Mouse (Mus musculus) mouse trophoblast stem cell (cell line): ENCODE measurements around the gene Cela2a.

ENCODE experiments used
- in situ Hi-C, 2 experiments: fragments of 300-500 bp; cut with MseI, MboI; formaldehyde crosslinking; loops; 2 replicates in 1 of 2; 3 replicates in 1 of 2; pipeline ENCODE4 v1.15.1; 2025

The Cela2a gene

DNA sequence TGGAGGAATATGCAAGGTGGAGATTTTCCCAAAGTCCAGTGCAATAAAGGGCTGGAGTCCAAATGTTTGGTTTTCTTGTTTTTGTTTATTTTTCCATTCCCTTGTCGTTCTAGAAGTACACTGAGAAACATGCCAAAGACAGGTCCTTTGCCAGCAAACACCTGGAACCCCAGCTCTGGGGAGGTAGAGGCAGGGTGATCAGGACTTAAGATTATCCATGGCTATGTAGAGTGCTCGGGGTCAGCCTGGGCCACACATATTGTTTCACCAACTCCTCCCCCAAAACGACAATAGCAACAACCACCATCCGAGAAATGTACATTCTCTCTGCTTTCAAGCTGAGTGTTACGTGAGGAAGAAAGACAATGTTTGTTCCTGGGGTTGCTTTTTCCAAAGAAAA lies at the start of gene Cela2a:
Gene Cela2a, minus strand, starts transcription at position 101 of the 400 bp plus-strand sequence.
- in situ Hi-C loops: no loop called here

DNA sequence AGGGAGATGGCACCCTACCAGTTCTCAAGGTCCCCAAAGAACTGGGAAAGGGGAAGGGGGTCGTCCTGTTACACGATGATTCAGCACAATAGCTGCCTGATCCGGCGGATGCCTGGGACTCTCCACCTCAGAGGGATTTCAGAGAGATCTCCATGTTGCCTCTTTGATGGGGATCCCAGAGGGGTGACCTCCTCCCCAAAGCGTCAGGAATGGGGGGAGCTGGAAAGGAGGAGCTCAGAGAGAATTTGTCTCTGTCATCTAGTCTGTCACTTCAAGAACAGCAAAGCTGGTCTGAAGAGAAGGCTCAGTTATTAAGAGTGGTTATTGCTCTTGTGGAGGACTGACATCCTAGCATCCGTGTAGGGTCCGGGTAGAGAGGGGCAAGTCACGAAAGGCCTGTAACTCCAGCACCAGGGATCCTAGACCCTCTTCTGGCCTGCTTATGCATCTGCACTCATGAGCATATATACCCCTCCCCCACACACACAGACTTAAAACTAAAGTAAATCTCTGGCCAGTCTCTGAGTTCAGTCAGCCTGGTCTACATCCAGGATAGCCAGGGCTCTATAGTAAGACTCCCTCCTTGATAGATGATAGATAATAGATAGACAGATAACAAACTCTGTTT lies 49.6 kb upstream of the Cela2a start:
- in situ Hi-C loops: loop anchor here in 1 of 2 experiments (5.0 kb wide), 1 partner anchor 77 kb away; no protein-coding TSS in a partner anchor

DNA sequence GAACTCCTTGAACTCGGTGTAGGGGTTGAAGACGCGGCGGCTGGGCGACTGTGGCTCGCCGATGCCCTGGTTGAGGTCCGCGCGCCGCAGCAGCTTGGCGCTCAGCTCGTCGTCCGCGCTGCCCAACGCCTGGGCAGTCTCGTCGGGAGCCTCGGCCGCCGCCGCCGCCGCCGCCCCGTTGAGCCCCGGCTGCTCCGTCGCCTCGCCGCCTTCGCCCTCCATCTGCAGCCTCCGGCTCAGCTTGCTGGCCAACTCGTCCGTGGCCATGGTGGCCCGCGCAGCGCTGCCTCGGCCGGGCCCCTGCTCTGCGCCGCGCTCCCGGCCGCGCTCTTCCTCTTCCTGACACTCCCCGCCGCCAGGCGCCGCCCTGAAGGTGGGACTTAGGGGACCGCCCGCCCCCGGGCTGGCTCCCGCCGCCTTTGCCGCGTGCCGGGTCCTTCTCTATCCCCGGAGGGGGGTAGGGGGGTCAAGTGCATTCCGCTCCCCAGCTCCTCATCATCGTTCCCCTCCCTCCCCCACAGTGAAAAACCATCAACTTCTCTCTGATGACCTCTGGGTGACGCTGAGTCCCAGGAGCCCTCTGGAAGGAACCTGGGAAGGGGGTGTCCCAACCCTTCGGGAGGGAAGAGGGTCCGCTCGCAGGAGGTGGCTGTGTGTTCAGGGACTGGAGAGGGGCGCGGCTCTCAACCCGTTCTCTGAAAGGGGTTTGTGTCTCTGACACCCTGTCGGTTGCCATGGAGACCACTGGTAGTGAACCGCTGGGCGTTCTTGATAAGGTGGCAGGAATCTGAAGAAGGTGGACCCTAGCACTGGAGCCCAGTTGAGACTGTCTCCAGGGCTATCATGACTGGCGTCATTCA lies 48.9 kb upstream of the Cela2a start, which contains the start of gene Efhd2:
Gene Efhd2, minus strand, starts transcription at position 320 of the 860 bp plus-strand sequence.
- in situ Hi-C loops: loop anchor here in 1 of 2 experiments (5.0 kb wide), 1 partner anchor 77 kb away; no protein-coding TSS in a partner anchor

DNA sequence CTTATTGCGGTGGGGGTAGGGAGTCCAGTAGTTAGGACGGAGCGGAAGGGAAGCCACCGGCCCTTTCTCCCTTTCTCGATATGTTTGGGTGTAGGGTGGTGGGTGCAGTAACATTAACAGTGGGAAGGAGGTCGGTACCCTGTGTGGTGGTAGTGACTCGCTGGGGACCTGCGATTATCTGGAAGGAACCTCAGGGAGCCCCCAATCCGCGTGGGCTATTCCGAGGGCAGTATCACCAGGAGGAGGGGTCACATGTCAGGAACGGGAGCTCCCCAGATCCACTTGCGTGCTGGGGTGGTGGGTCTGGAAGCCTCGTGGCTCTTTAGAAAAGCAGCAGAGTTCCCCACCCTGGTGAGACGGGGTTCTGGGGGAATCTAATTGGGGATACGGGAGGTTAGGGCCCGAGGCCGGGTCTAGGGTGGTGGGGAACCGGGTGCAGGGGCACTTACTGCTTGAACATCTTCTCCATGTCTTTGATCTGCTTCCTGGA lies 48.2 kb upstream of the Cela2a start:
- in situ Hi-C loops: no loop called here

DNA sequence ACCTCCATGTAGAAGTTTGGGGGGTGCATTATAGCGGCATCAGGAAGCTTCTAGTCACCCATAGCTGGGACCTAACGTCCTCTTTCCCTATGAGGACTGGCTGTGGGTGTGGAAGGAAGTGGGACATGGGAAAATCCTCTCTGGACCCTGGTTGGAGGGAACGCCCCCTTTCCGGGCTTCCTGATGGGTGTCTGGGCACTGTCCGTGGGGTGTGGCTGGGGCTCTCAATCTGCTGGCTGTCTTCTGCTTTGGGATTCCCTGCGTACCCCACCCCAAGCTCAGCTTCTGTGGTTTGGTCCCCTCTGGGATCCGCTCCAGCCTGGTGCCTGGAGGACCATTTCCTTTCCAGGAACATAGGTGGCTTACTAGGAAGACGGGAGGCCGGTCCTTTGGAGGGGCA lies 47.0 kb upstream of the Cela2a start:
- in situ Hi-C loops: no loop called here

DNA sequence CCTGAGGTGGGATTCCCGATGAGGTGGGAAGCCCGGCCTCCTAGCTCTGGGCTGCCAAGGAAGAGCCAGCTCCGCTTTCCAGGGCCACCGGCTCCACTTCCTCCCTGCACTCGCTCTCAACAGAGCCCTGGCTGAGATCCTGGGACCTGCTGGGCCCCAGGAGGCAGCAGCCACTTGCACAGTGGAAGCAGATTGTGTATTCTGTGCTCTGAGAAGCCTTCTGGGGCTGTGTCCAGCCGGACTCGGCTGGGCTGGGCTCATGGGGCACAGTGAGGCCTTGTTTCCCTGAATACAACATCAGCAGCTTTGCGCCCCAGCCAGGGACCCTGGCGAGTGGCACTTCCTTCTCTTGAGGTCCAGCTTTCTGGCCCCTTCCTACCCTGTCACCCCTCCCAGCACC lies 45.9 kb upstream of the Cela2a start:
- in situ Hi-C loops: no loop called here

DNA sequence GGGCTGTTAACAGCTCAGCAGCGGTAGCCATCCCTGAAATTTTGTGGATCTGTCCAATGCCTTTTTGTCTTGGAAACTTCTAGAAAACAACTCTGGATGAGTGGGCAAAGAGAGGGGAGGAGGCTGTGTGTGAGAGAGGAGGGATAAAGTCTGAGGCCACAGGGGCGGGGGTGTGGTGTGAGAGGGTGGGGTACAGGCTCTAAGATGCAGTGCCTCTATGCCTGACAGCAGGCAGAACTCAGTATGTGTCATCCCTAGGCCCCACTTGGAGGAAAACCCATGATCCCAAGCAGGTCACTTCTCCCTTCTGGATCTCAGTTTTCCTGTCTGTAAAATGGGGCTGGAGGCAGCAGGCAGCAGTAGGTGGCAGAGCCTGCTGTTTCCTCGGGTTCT lies 45.4 kb upstream of the Cela2a start:
- in situ Hi-C loops: no loop called here

DNA sequence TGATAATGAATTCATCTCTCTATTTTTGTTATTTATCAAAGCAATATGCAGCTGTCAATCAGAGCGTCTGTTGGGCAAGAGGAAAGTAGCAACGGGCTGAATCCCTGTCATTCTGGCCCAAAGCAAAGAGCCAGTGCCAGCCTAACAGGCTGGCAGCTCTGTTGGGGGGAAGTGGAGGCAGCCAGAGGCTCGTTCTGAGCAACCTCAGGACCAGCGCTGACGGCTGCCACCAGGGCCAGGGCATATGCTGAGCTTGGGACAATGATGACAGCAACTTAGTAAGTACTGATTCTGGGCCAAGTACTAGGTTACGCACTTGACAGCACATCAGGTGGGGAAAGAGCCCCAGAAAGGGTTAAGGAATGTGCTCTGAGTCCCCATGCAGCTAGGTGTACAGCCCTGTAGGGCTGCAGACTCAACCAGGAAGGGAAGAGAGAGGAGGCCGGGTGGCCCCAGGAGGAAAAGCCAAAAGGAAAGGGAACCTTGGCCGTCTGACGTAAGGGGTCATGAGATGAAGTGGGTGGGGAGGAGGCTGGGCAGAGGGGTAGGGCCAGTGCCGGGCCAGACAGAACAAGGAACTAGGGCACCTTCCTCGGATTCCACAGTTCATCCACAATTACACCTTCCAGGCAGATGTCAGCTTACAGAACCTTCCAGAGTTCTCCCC lies 44.8 kb upstream of the Cela2a start:
- in situ Hi-C loops: no loop called here

DNA sequence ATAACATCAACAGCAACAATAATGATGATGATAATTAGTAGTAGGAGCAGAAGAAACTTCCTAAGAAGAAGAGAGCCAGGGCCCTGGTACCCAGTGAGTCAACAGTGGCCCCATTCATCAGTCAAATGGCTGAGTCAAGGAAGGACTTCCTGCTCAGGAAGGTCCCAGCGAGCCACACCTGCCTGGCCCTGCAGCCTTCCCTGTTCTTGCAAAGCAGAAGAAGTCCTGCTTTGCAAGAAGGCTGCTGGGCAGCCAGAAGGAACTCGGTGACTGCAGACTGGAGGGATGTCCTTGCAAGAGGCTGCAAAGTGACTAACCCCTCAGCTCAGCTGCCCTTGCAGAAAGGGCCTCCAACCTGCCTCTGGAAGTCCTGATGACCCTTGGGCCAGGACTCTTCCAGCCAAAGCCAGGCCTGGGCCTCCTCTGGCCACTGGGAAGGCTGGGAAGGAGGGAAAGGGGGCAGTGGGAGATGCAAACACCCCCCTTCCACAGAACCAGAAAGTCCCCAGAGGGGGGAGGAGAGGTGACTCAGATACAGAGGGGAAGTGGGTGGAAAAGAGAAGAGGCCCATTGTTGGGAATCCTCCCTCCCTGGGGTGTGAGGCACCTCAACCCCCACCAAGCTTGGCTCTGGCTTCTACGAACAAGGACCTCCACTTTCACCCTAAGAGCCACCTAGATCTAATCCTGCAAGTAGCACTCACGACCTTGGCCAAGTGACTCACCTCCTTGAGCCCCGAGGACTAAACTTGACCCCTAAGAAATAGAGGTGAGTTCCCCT lies 43.7 kb upstream of the Cela2a start:
- in situ Hi-C loops: no loop called here

DNA sequence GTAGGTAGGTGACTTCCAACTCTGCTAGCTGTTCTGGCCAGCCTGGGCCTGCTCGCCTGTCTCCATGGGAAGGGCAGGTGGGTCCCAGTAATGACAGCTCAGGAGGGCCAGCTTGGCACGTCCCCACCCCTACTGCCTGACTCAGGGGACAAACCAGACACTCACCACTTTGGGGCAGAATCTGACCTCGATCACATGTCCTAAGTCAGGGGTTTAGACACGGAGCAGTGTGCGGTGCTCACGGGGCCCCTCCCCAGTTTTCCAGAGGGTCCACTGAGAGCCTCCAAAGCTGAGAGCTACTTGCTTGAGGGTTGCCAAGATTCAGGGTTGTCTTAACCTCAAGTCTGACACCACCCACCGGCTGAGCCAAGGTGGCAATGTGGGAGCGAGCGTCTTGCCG lies 42.1 kb upstream of the Cela2a start:
- in situ Hi-C loops: no loop called here

DNA sequence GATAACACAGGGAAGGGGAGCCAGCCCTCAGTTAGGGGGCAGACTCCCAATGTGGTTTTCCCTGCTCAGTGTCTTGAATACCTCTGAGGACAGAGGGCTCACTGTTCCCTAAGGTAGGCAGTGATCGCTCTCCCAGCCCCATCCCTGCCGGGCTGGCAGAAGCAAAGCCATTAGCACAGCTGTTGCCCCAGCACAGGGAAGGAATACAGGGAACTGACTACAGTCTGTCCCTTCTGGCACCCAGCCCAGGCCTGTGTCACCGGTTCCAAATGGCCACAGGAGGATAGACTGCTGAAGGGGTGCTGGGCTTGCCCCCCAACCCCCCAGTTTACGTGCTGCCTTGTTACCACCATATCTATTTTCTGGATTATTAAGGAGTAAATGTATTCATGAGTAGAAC lies 41.5 kb upstream of the Cela2a start:
- in situ Hi-C loops: no loop called here

DNA sequence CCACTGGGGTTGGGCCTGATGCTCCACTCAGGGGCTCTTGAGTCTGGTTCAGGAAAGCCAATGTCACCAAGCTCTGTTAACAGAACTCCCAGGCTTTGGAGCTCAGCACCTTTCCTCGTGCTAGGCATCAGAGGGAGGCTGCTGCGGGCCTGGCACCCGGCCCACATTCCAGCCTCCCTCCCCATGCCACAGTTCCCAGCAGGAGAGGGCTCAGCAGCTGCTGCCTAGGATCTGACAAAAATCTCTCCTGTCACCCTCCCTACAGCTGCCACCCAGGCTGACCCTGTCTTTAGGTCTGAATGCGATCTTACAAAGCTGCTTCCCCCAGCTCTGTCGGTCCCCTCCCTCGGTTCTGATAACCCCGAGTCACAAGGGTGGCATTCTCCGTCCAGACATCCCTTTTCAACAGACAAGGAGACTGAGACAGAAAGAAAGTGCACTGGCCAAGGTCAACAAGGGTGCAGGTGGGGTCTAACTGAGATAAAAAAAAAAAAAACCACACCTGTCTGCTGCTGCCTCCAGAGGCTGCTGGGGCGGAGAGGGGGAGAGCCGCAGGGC lies 41.1 kb upstream of the Cela2a start:
- in situ Hi-C loops: no loop called here

DNA sequence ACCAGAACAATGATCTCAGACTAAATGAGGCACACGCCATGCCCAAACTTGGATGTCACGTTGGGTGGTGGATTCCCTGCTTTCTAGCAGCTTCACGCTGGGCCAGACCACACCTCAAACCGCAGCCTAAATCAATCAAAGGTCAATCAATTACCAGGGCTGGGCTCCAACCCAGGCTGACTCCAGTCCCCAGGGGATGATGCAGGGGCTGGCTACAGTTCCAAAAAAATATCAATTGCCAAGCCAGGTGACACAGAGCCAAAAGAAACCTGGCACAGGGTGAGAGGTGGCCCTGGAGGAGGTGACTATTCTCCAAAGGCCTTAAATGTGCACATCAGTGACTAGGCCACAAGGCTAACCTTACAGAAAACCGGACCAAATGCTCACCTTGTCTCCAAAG lies 39.6 kb upstream of the Cela2a start:
- in situ Hi-C loops: no loop called here

DNA sequence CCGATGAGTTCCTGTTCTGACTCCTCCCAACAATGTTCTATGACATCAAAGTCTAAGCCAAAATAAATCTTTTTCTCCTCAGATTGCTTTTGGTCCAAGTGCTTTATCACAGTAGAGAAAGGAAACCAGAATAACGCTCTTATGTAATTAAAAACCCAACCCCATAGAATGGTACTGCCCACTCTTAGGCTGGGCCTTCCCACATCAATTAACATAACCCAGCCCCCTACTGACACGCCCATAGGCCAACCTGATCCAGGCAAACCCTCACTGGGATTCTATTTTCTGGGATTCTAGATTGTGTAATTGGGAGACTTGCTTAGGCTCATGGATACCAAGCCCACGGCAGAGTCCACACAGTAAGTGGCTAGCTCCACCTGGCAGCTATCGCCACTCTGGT lies 39.0 kb upstream of the Cela2a start:
- in situ Hi-C loops: no loop called here

DNA sequence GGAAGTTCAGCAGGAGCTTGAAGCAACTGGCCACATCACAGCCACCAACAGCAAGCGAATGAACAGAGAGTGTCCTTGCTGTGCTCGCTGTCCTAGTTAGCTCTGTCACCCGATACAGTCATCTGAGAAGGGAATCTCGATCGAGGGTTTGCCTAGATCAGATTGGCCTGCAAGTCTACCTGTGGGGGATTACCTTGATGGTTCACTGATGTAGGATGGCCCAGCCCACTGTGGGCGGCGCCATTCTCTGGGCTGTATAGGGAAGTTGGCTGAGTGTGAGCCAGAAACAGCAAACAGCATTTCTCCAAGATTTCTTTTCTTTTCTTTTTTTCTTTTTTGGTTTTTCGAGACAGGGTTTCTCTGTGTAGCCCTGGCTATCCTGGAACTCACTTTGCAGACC lies 38.5 kb upstream of the Cela2a start:
- in situ Hi-C loops: no loop called here

DNA sequence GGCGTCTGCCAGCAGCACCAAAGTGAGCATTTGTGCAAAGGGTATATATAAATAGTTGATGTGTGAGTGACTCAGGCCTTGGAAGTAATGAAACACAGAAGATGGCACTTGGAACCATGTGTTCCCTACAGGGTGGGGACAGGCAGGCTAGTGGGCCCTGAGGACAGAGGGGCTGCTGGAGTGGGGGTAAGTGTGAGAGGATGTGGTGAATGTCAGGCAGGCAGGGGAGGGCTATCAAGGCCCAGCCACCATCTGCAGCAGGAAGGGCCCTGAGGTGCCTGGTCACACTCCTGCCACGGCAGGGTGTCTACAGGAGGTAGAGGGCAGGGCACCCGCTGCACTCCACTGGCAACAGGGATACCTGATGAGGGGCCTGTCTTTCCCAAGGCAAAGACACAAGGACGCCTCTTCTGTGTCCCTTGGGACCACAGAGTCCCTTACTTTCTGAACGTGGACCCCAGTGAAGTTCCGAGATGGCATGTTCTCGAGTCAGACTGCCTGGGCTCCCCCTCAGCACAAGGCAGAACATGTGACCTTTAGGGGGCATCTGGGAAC lies 37.8 kb upstream of the Cela2a start:
- in situ Hi-C loops: no loop called here

DNA sequence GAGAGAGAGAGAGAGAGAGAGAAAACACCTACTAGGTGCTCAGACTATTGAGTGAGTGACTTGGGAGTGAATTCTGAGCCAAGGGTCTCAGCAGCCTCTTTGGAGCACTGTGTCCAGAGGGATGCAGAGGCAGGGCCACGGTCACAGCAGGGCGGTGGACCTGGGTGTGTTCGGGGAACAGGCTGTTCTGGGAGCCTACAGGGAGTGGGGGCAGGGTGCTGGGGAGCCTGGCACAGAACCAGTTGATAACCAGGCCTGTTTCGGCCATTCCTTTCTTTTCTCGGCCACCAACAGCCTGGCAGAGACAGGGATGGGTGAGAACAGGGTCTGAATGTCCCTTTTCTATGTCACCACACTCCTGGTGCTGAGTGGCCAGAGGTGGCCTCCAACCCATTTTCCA lies 36.9 kb upstream of the Cela2a start:
- in situ Hi-C loops: no loop called here

DNA sequence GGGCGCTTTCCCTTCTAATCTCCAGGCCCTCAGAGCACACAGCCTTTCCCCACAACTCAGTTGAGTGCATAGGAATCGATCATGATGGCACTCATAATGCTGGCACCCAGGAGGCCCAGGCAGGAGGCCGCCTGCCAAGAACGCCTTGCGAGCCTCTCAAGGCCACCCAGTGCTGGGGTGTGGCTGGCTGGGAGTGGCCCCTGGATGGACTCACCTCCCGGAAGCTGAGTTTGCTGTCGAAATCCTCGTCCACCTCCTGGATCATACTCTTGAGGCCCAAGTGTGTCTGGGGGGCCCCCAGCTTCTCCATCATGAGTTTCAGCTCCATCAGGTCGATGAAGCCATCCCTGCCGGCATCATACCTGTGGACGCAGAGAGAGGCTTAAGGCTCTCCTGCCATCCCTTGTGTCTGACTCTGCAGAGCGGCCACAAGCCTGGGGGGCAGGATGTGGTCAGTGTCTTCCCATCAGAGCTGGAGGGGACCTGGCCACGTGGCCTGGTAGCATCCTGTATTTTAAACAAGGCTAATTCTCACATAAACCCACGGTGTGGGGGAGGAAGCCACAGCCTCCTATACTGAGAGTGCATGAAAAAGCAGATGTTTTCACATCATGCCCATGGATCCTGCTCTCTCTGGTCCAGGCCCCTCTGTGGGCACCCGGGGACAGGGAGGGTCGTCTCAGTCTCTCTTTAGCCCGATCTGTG lies 35.8 kb upstream of the Cela2a start:
- in situ Hi-C loops: no loop called here

DNA sequence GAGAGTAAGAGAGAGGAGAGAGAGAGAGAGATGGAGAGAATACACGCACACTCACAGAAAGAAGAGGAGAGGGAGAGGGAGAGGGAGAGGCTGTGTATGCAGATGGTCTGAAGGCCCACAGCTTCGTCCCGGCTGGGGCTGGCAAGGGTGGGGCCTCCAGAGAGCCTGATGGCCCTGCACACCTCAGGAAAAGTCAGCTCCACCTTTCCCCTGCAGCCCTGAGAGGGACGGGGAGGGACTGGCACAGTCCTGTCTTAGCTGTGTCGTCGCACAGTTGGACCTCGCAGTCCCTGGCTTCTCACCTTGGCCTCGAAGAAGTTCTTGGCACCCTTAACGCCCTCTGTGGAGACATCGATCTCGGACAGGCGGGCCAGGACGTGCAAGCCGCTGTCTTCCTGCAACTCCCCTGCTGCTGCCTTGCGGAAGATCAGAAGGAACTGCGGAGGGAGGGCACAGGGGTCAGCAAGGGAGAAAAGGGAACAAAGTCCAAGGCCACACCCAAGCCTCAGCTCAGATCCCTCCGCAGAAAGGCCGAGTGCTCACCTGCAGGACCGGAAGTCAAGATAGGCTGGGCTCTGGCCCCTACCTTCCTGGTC lies 34.4 kb upstream of the Cela2a start:
- in situ Hi-C loops: no loop called here

DNA sequence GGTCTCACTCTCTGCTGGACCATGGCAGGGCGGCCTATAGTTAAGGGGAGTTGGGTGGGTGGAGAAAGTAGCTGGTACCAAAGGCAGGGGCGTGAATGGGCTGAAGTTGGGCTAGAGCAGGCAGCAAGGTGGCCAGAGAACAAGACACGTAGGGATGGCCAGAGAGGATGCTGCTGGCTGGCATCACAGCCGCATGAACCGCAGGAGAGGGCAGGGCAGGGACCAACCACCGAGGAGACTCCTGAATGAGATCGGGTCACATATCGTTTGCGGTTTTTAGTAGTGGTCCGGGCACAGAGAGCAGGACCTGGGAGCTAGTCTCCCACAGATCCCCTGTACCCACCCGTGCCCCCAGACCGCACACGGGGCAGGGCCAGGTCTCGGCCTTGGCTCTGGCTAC lies 33.4 kb upstream of the Cela2a start:
- in situ Hi-C loops: loop anchor here (5.0 kb wide), 2 partner anchors 98 to 103 kb away; no protein-coding TSS in a partner anchor
